Mouse (Mus musculus) heart, adult 8-10 months (tissue): ENCODE measurements around the gene Kcnj12. TPM values are rescaled to one million over a fixed set of nuclear protein-coding genes. Genes with fewer than 3 reads are reported as not detected.

Experiments used
- DNase-seq: peaks from one replicate; pipeline ENCODE4 v3.0.0; 2022; ENCODE audit warnings: low spot score
- total RNA-seq, 4 experiments: library from RNA; stranded (reverse); gene quantifications; 2 replicates each; pipeline ENCODE4 v1.2.4; 2022

Kcnj12 gene
- total RNA-seq, 4 experiments from 2014 or later: 23.1 to 32.7 (median 25.0) TPM

DNA sequence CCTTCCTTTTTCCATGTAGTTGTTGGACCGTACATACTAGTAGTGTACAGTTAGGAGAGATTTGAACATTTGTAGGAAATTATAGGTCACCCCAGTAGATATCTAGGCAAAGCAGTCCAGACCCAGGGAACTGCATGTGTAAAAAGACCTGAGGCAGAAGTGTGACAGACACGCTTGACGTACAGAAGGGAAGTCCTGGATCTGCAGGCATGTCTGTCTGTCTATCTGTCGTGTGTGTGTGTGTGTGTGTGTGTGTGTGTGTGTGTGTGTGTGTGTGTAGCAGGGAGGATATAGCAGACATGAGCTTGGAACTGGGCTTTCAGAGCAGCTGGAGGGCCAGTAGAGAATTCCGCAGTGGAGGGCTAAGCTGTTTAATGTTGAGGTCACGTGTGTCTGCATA lies 87.3 kb downstream of the Kcnj12 start:
- no peak for DNase-seq

DNA sequence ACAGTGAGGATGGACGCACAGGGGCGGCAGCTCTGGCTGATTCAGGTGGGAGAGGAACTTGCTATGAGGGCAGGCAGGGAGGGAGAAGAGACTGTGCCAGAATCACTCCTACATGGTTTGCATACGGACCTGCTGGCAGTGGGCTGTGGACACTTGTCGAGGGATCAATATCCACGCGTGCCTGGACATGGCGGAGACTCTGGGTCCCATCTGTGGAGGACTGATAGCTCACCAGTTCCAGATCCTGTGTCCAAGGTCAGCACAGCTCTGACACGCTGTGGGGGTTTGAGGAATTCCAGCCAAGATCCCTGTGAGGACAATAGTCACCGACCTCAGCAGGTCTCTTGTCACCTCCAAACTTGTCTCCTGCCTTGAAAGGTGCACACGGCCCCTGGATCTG lies 87.7 kb downstream of the Kcnj12 start:
- DNase-seq: no peak

- no peak for DNase-seq
Observed at GRCm38 (mm10) chr11:61110928-61111327, 88.6 kb downstream of the Kcnj12 start.

DNA sequence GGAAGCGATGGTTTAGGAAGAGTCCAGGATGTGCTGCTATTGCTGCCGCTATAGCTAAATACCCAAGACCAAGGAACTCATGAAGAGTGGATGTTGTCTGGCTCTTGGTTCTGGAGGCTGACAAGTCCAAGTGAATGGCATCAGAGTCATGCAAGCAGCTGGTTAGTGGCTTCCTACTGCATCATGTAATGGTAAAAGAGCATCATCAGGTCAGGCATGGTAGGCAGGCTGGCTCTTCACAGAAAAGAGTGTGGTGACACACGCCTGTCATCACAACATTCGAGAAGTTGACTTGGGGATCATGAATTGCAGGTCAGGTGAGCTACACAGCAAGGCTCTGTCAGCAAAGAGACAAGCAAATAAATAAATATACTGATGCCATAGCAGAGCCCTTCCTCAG lies 89.1 kb downstream of the Kcnj12 start:
- no peak for DNase-seq

DNA sequence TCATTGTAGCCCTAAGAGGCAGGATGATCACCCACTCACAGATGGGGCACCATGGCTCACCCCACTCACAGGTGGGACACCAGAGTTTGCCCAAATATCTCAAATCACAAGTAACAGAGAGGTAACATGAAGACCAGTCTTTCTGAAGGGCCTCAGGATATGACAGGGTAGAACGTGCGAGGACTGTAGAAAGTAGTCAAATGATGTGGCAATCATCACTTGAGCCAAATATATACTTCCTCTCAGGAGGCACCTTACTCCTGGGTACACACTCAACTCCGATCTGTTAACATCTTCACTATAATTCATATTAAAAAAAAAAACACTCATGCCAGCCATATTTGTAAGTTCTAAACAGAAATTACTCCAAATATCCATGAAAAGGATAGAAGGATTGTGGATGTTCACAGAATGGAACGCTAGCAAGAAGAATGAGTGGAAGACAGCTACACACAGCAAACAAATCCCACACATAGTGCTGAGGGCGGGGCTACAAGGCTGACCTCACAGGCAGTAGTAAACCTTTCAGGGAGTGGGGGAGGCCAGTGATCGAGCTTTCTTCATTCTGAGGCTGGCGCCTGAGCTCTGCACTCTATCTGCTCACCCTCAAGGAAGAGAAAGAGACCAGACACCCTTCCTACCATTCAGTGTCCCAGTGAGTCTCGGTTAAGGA lies 90.1 kb downstream of the Kcnj12 start:
- DNase-seq: no peak

GRCm38 (mm10) chr11:61116226-61116625 lies 93.9 kb downstream of the Kcnj12 start:
- DNase-seq: no peak

DNA sequence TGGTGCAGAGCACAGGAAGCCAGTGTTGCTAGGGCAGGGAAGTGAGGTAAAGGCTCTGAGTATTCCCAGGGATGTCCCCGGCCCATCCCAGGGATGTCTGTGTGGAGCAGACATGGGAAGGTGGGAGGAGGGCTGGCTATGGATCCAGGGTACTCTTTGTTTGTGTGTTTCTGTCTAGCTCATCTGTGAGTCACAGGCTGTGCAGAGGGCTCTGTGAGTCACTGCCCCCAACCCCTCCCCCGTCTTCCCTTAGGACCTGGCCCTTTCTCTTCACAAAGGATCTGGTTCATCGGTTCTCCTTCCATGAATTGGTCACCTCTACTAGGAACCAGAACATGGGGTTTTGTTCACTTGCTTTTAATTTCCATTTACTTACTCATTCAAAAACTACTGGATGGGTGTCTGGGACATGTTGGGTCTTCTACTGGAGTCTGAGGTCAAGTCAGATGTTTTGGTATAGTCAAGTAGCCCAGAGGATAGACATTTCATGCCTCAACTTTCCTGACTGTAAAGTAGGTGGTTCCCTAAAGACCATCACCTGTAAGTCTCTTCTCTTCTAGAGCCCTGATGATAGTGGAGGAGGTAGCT lies 97.7 kb downstream of the Kcnj12 start:
- DNase-seq: no peak

Other genes starting within 250 kb of the Kcnj12 start
- gene Top3a, start 245.2 kb upstream of the Kcnj12 start, total RNA-seq: 1 to 10 TPM; 3.9 to 6.1 (median 4.8) TPM
- 10 to 100 TPM; 14.0 to 18.0 (median 15.8) TPM for gene Smcr8, start 245.0 kb upstream of the Kcnj12 start, total RNA-seq
- gene Shmt1, start 210.8 kb upstream of the Kcnj12 start, total RNA-seq: 10 to 100 TPM in 2 of 4 experiments, 1 to 10 TPM in 2; 6.4 to 16.4 (median 10.4) TPM
- 10 to 100 TPM; 19.9 to 23.9 (median 21.3) TPM for gene Dhrs7b, start 191.9 kb upstream of the Kcnj12 start, total RNA-seq
- gene Tmem11, start 143.3 kb upstream of the Kcnj12 start, total RNA-seq: 10 to 100 TPM; 29.8 to 35.3 (median 31.1) TPM
- 10 to 100 TPM in 2 of 4 experiments, 1 to 10 TPM in 2; 8.6 to 15.0 (median 11.0) TPM for gene Natd1, start 107.8 kb upstream of the Kcnj12 start, total RNA-seq
- 10 to 100 TPM; 74.6 to 80.8 (median 77.0) TPM for gene Map2k3, start 90.5 kb upstream of the Kcnj12 start, total RNA-seq
- under 1 TPM; 0.56 to 0.75 (median 0.70) TPM for gene Tnfrsf13b, start 104.2 kb downstream of the Kcnj12 start, total RNA-seq
- 10 to 100 TPM; 29.3 to 38.2 (median 30.3) TPM for gene Usp22, start 152.5 kb downstream of the Kcnj12 start, total RNA-seq
- gene Aldh3a1, start 185.0 kb downstream of the Kcnj12 start, total RNA-seq: 1 to 10 TPM; 1.2 to 1.8 (median 1.5) TPM
- gene Aldh3a2, start 244.9 kb downstream of the Kcnj12 start, total RNA-seq: 10 to 100 TPM; 32.4 to 40.9 (median 34.3) TPM